In genomic region chr2:31762853-31763252, GRCm38 (mm10) we compare ENCODE assay signal across 8 mouse cellular contexts. TPM values are rescaled to one million over a fixed set of nuclear protein-coding genes. Genes with fewer than 3 reads are reported as not detected.
A peak's percentile ranks its signal among the peaks of the same experiment; 100 is the strongest.
DNase-seq lines count a peak whose midpoint lies in the region; ATAC-seq and TF ChIP-seq lines count a peak whose summit lies in the region.

No protein-coding gene starts in this region.

- H3K27me3 ChIP-seq in lung, embryonic 14.5 days (ENCODE audit: insufficient read depth, low read length) = no peaks in the 10 kb centered on the region
- H3K27me3 ChIP-seq in limb, embryonic 10.5 days (ENCODE audit: low read depth, poor library complexity, severe bottlenecking) = no peaks in the 10 kb centered on the region

- ATAC-seq in lung, embryonic 14.5 days (ENCODE audit: insufficient read depth) = no peak

- H3K36me3 ChIP-seq in lung, embryonic 14.5 days (ENCODE audit: insufficient read depth) = 0 out of 2 replicates have a peak, but pooled peaks cover 3% of the 10 kb centered on the region
- H3K36me3 ChIP-seq in limb, embryonic 10.5 days = peaks cover 28% of the 10 kb centered on the region

- 0 out of 2 replicates have a peak overlapping the region, but pooled peaks have one; percentile 51 for H3K27ac ChIP-seq in lung, embryonic 14.5 days (ENCODE audit: low read depth)
- no peak overlapping the region for H3K27ac ChIP-seq in limb, embryonic 10.5 days

- no peak for TF ChIP-seq CTCF in lung, embryonic 14.5 days (IDR thresholded peaks at IDR 0.05; ENCODE audit: low read depth)

- peak overlapping the region; percentile 87 for H3K4me3 ChIP-seq in lung, embryonic 14.5 days (ENCODE audit: low read depth, low read length)
- peak overlapping the region; percentile 92 for H3K4me3 ChIP-seq in limb, embryonic 10.5 days

- peaks cover 37% of the 10 kb centered on the region for H3K4me1 ChIP-seq in lung, embryonic 14.5 days (ENCODE audit: insufficient read depth)
- peaks cover 53% of the 10 kb centered on the region for H3K4me1 ChIP-seq in limb, embryonic 10.5 days

- DNase-seq in embryo, embryonic 10 days (ENCODE audit: low spot score) = peak; percentile 53
- no peak for DNase-seq in embryo, embryonic 11 days
- DNase-seq in lung, embryonic 14.5 days = peak; percentile 53
- DNase-seq in lung, postnatal 36 days = no peak
- DNase-seq in limb, embryonic 10.5 days (ENCODE audit: low spot score) = no peak
- peak; percentile 45 for DNase-seq in retina, embryonic 14.5 days (ENCODE audit: low spot score)
- DNase-seq in adrenal gland, adult (ENCODE audit: inconsistent age in 2 of 2, low spot score in 1 of 2) = no peak
- DNase-seq in thymus, postnatal 36 days = no peak

- no peaks in the 10 kb centered on the region for H3K9me3 ChIP-seq in lung, embryonic 14.5 days (ENCODE audit: low read depth, low read length)
- H3K9me3 ChIP-seq in limb, embryonic 10.5 days (replicated peaks) = no peaks in the 10 kb centered on the region

- WGBS in lung, embryonic 14.5 days = 21% methylated on average over 2 of the region's 2 CpGs
- WGBS in limb, embryonic 10.5 days = 30% methylated on average over 2 of the region's 2 CpGs

- H3K9ac ChIP-seq in lung, embryonic 14.5 days = no peak overlapping the region

- H3K4me2 ChIP-seq in lung, embryonic 14.5 days = peak overlapping the region; percentile 86

RNA-seq across cellular contexts. Expression of gene Qrfp, which starts 47.5 kb away (rescaled TPM):
- polyA plus RNA-seq in lung, embryonic 14.5 days (2014; fragmentation: Nextera tagmentation; extraction: Ambion mirVana) = 0.12 TPM in 1 of 2 replicates, not detected in the other
- 0.06 and 0.23 TPM in 2 replicates for polyA plus RNA-seq in limb, embryonic 10.5 days (2016; fragmentation: Nextera tagmentation; extraction: Ambion mirVana)

Comparison
In these comparisons a context has a peak if more than half of its experiments do, and no peak if none do; other contexts are left out.
1. DNase-seq: peak in embryo, embryonic 10 days (single experiment), lung, embryonic 14.5 days (single experiment) and retina, embryonic 14.5 days (single experiment); none in embryo, embryonic 11 days (single experiment), lung, postnatal 36 days (single experiment), limb, embryonic 10.5 days (single experiment), adrenal gland, adult (0 of 2) and thymus, postnatal 36 days (0 of 2).